Mouse (Mus musculus) ES-Bruce4 (cell line): ENCODE results near the gene Cd160. TPM values are rescaled to one million over a fixed set of nuclear protein-coding genes. Genes with fewer than 3 reads are reported as not detected.

Source experiments
- H3K27ac ChIP-seq: 2 replicates; pipeline ENCODE4 v1.5.1; 2012; ENCODE audit warnings: low read length, inconsistent platforms; ENCODE audit not compliant: insufficient read depth
- H3K27me3 ChIP-seq: 2 replicates; pipeline ENCODE4 v1.6.1; 2012; ENCODE audit warnings: mild to moderate bottlenecking, low read length, inconsistent platforms; ENCODE audit not compliant: control insufficient read depth, poor library complexity, insufficient read depth, severe bottlenecking
- H3K36me3 ChIP-seq: 2 replicates; pipeline ENCODE4 v1.6.1; 2012; ENCODE audit warnings: inconsistent platforms, mild to moderate bottlenecking, low read length, moderate library complexity; ENCODE audit not compliant: control insufficient read depth, poor library complexity, insufficient read depth, severe bottlenecking
- H3K4me1 ChIP-seq: one replicate; pipeline ENCODE4 v1.8.1; 2011; ENCODE audit warnings: low read length; ENCODE audit not compliant: control insufficient read depth, insufficient read depth
- H3K4me3 ChIP-seq: 2 replicates; pipeline ENCODE4 v1.5.1; 2011; ENCODE audit warnings: low read depth, mild to moderate bottlenecking, low read length
- H3K9ac ChIP-seq: 2 replicates; pipeline ENCODE4 v1.6.1; 2012; ENCODE audit warnings: low read depth, mild to moderate bottlenecking, inconsistent platforms; ENCODE audit not compliant: poor library complexity, severe bottlenecking
- H3K9me3 ChIP-seq: replicated peaks from 2 replicates; pipeline ENCODE4 v1.6.1; 2012; ENCODE audit warnings: mild to moderate bottlenecking, low read length, inconsistent platforms; ENCODE audit not compliant: control insufficient read depth, poor library complexity, insufficient read depth, severe bottlenecking
- CTCF ChIP-seq: IDR thresholded peaks from one replicate; pipeline ENCODE4 v1.8.1; 2011; ENCODE audit warnings: low read depth, low read length
- EP300 ChIP-seq: IDR thresholded peaks from 2 replicates; pipeline ENCODE4 v1.6.1; 2011; ENCODE audit warnings: low read depth, low read length; ENCODE audit not compliant: insufficient read depth
- POLR2A ChIP-seq: IDR thresholded peaks from one replicate; pipeline ENCODE4 v1.8.1; 2011; ENCODE audit warnings: low read length; ENCODE audit not compliant: insufficient read depth
- polyA plus RNA-seq: library from polyadenylated mRNA; stranded (reverse); fragments of >200 nt; gene quantifications from 2 replicates; pipeline ENCODE4 v1.2.4, GENCODE M21; 2011; ENCODE audit warnings: low read depth; ENCODE audit not compliant: missing spikeins, insufficient read depth, insufficient read length

The Cd160 gene
- polyA plus RNA-seq, 1 experiment, result not detected

DNA sequence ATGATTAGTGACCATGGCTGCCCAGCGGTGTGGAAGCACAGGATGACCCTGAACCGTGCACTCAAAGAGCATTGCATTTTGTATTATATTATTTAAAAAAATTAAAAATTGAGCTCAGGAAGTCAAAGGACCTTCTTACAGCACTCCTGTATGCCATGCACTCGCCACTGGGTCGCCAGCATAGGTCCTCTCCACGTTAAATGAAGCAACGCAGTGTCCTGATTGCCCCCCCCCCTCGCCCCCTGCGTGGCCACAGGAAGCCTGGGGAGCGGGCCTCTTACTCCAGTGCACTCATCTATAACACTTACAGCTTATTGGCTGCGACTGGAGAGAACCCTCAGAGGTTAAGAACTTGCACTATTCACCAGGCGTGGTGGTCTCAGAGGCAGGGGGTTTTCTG, 3.9 kb downstream of the Cd160 start:
- Histone ChIP-seq H3K9me3 (no peaks in the 10 kb centered on the region), H3K27ac (no peak overlapping the region), H3K27me3 (no peaks in the 10 kb centered on the region), H3K9ac (no peak overlapping the region), H3K4me3 (no peak overlapping the region), H3K4me1 (peaks cover 1% of the 10 kb centered on the region), H3K36me3 (no peaks in the 10 kb centered on the region)
- TF ChIP-seq POLR2A (no peak), CTCF (no peak), EP300 (no peak)

GRCm38 (mm10) chr3:96824614-96825013, 4.5 kb downstream of the Cd160 start:
- peaks cover 1% of the 10 kb centered on the region for H3K4me1 ChIP-seq
- no peaks in the 10 kb centered on the region for H3K36me3 ChIP-seq
- no peak overlapping the region for H3K9ac ChIP-seq
- H3K4me3 ChIP-seq, result no peak overlapping the region
- no peaks in the 10 kb centered on the region for H3K9me3 ChIP-seq
- TF ChIP-seq POLR2A (no peak), EP300 (no peak), CTCF (no peak)
- H3K27ac ChIP-seq, result no peak overlapping the region
- H3K27me3 ChIP-seq, result no peaks in the 10 kb centered on the region

DNA sequence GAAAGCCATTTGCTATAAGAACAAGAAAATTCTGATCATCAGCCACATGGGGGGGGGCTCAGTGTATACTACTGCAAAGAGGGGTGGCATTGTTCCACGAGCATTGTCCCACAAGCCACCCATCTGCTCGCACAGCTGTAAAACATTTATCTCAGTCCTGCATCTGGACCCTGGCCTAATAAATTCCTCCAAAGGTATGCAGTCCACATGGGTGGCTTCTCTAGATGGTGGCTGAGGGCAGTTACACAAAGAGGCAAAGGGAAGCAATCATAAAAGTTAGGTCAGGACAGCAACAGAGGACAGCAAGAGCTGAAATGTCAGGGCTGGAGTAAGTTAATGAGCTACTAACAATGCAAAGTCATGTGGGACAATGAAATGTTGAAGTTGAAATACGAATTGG, 5.5 kb downstream of the Cd160 start:
- no peaks in the 10 kb centered on the region for H3K9me3 ChIP-seq
- no peak overlapping the region for H3K4me3 ChIP-seq
- H3K4me1 ChIP-seq, result no peaks in the 10 kb centered on the region
- no peak overlapping the region for H3K9ac ChIP-seq
- TF ChIP-seq CTCF (no peak), EP300 (no peak), POLR2A (no peak)
- H3K36me3 ChIP-seq, result no peaks in the 10 kb centered on the region
- no peak overlapping the region for H3K27ac ChIP-seq
- no peaks in the 10 kb centered on the region for H3K27me3 ChIP-seq

DNA sequence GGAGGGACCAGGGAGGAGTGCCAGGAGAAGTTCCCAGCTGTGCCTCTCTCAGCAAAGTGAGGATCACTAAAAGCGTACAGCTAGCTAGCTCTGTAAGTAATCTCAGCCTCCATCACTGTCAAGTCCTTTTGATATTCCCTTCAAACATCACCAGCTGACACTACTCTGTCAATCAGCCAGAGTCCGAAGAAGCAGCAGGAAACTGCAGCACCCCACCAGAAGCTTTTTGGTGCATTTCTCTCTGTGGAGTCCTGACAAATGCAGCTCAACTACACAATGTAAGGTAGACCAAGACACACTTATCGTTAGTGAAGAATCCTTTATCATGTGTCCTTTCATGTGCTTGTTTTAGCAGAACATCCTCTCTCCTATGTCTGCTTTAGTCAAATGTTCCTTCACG, 7.6 kb downstream of the Cd160 start:
- Histone ChIP-seq H3K27me3 (no peaks in the 10 kb centered on the region), H3K4me3 (no peak overlapping the region), H3K9ac (no peak overlapping the region), H3K9me3 (no peaks in the 10 kb centered on the region), H3K4me1 (no peaks in the 10 kb centered on the region), H3K27ac (no peak overlapping the region), H3K36me3 (no peaks in the 10 kb centered on the region)
- no peak for TF ChIP-seq CTCF
- TF ChIP-seq EP300, result no peak
- TF ChIP-seq POLR2A, result no peak

DNA sequence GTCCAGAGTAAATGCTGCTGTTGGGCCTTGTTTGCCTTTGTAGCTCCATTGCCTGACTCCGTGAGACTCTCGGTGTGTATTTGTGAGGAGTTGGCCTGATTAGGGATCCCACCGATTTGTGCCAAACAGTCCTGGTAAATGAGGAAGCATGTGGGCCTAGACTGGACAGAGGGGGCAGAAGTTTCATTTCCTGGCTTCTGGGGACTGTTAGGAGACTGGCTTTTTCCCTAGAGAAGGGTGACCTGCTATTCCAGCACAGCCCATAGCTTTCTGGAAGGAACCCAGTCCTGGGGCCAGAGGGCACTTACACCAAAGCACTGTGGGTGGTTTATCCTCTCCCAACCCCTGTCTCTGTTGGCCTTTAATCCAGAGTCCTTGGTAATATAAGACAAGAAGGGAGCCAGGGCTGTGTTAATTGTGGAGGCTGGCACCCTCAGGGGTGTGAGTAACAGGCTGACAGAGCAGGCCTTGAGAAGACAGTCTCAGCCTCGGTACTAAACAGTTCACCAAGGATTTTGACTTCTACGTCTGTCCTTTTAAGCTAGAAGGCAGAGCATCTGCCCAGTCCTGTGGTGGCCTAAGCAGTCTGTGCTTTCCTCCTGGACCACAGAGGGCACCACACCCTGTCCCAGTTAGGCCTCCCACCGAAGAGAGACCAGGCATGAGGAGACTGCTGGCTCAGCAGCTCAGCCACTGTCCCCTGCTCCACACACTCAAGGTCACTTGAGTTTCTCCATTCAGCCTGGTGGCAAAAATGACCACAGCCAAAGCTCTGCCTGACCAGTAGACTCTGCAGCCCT, 8.8 kb downstream of the Cd160 start:
- no peak overlapping the region for H3K9ac ChIP-seq
- no peak overlapping the region for H3K27ac ChIP-seq
- H3K4me1 ChIP-seq, result no peaks in the 10 kb centered on the region
- H3K9me3 ChIP-seq, result no peaks in the 10 kb centered on the region
- H3K36me3 ChIP-seq, result no peaks in the 10 kb centered on the region
- H3K27me3 ChIP-seq, result no peaks in the 10 kb centered on the region
- TF ChIP-seq EP300 (no peak), CTCF (no peak), POLR2A (no peak)
- no peak overlapping the region for H3K4me3 ChIP-seq

GRCm38 (mm10) chr3:96814342-96814741, 14.8 kb downstream of the Cd160 start:
- Histone ChIP-seq H3K4me3 (no peak overlapping the region), H3K4me1 (peaks cover 2% of the 10 kb centered on the region), H3K9me3 (no peaks in the 10 kb centered on the region), H3K27me3 (no peaks in the 10 kb centered on the region), H3K36me3 (no peaks in the 10 kb centered on the region), H3K9ac (no peak overlapping the region), H3K27ac (no peak overlapping the region)
- no peak for TF ChIP-seq POLR2A
- TF ChIP-seq EP300, result no peak
- TF ChIP-seq CTCF, result no peak
